Mouse (Mus musculus): ENCODE results near the gene Disp1. TPM values are rescaled to one million over a fixed set of nuclear protein-coding genes. Genes with fewer than 3 reads are reported as not detected.

The Disp1 gene
- 8.1 and 10.0 TPM in 2 replicates for polyA plus RNA-seq (2015; fragmentation: Nextera tagmentation; extraction: Ambion mirVana)

DNA sequence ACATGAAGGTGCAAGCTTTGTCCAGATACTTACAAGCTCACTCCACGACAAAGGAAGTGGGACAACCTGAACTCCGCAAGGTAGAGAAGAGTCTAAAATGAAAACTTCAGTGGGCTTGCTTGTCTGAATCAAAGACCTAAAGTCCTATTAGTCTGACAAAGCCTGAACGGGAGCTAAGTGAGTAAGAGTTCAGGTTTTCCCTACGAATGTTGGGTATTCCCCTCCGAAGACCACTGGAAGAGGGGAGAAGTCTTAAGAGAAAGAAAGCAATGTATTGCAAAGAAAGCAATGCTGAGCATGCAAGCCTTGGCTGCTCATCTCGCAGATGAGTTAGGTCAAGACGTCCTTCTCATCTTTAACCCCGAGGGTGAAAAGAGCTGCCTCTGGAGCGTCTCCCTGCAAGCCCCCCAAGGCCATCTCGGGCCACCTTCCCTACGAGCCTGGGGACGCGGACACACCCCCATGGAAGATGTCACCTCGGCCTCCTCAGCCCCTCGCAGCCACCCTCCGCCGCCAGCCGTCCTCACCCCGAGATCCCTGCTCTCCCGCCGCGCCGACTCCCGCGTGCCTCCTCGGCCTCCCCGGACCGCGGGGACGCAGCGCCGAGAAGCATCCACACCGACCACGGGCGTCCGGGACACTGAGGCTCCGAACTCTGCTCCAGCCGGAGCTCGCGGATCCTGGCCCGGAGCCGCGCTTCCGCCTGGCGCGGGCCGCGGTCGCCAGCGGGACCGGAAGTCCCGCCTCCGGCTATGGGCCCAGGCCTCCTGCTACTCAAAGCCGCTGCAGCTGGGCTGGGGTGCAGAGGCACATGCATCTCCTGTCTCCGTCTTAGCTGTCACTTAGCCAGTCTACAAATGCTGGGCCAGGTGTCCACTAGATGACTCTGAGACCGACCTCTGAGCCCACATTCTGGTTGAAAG, at the start of gene Disp1:
Disp1 (minus strand) TSS at position 727 of the 923 bp plus-strand sequence.
- H3K4me3 ChIP-seq, result peak within 1 kb of the TSS; percentile 70
- H3K9me3 ChIP-seq, result no peaks in the 10 kb centered on the region
- no peaks in the 10 kb centered on the region for H3K36me3 ChIP-seq
- no peaks in the 10 kb centered on the region for H3K27me3 ChIP-seq
- ATAC-seq (ENCODE audit: low read depth), result peak; percentile 88
- H3K27ac ChIP-seq (replicated peaks), result peak within 1 kb of the TSS; percentile 63; the same call in 1 of the 2 replicates
- H3K9ac ChIP-seq, result peak within 1 kb of the TSS; percentile 89
- peaks cover 19% of the 10 kb centered on the region for H3K4me1 ChIP-seq (replicated peaks)
- 3% methylated on average over 56 of the region's 56 CpGs for WGBS
- H3K4me2 ChIP-seq, result peak within 1 kb of the TSS; percentile 75

- Histone ChIP-seq H3K4me2 (no peak overlapping the region), H3K27me3 (no peaks in the 10 kb centered on the region), H3K9me3 (no peaks in the 10 kb centered on the region), H3K4me3 (no peak overlapping the region), H3K9ac (no peak overlapping the region), H3K36me3 (no peaks in the 10 kb centered on the region), H3K4me1 (replicated peaks) (no peaks in the 10 kb centered on the region), H3K27ac (replicated peaks) (no peak overlapping the region)
- no peak for ATAC-seq (ENCODE audit: low read depth)
- WGBS, result 82% methylated on average over 6 of the region's 6 CpGs
Observed at GRCm38 (mm10) chr1:183267666-183268065, 46.3 kb upstream of the Disp1 start.

- Histone ChIP-seq H3K4me2 (no peak overlapping the region), H3K9me3 (no peaks in the 10 kb centered on the region), H3K27ac (replicated peaks) (no peak overlapping the region), H3K4me1 (replicated peaks) (no peaks in the 10 kb centered on the region), H3K4me3 (no peak overlapping the region), H3K9ac (no peak overlapping the region), H3K36me3 (no peaks in the 10 kb centered on the region), H3K27me3 (no peaks in the 10 kb centered on the region)
- WGBS, result 75% methylated on average over 14 of the region's 14 CpGs
- ATAC-seq (ENCODE audit: low read depth), result no peak
Observed at GRCm38 (mm10) chr1:183265921-183266467, 44.7 kb upstream of the Disp1 start.

GRCm38 (mm10) chr1:183264145-183265008, 43.1 kb upstream of the Disp1 start:
- Histone ChIP-seq H3K4me3 (no peak overlapping the region), H3K4me2 (no peak overlapping the region), H3K27me3 (no peaks in the 10 kb centered on the region), H3K9me3 (no peaks in the 10 kb centered on the region), H3K27ac (replicated peaks) (no peak overlapping the region), H3K36me3 (no peaks in the 10 kb centered on the region), H3K9ac (no peak overlapping the region), H3K4me1 (replicated peaks) (no peaks in the 10 kb centered on the region)
- WGBS, result 82% methylated on average over 13 of the region's 13 CpGs
- no peak for ATAC-seq (ENCODE audit: low read depth)

- H3K4me1 ChIP-seq (replicated peaks), result peaks cover 16% of the 10 kb centered on the region
- no peaks in the 10 kb centered on the region for H3K9me3 ChIP-seq
- no peak for ATAC-seq (ENCODE audit: low read depth)
- 33% methylated on average over 10 of the region's 10 CpGs for WGBS
- no peak overlapping the region for H3K4me3 ChIP-seq
- H3K9ac ChIP-seq, result 0 out of 2 replicates have a peak overlapping the region, but pooled peaks have one; percentile 8
- H3K36me3 ChIP-seq, result no peaks in the 10 kb centered on the region
- H3K27ac ChIP-seq (replicated peaks), result 0 out of 2 replicates have a peak overlapping the region, but pooled peaks have one; percentile 46
- no peak overlapping the region for H3K4me2 ChIP-seq
- H3K27me3 ChIP-seq, result no peaks in the 10 kb centered on the region
Observed at GRCm38 (mm10) chr1:183252574-183252973, 31.3 kb upstream of the Disp1 start.

- Histone ChIP-seq H3K4me1 (replicated peaks) (peaks cover 16% of the 10 kb centered on the region), H3K4me3 (no peak overlapping the region), H3K9ac (no peak overlapping the region), H3K9me3 (no peaks in the 10 kb centered on the region), H3K36me3 (no peaks in the 10 kb centered on the region), H3K27ac (replicated peaks) (no peak overlapping the region), H3K27me3 (no peaks in the 10 kb centered on the region), H3K4me2 (no peak overlapping the region)
- WGBS, result 89% methylated on average over 2 of the region's 2 CpGs
- ATAC-seq (ENCODE audit: low read depth), result no peak
Observed at GRCm38 (mm10) chr1:183251818-183252217, 30.5 kb upstream of the Disp1 start.

DNA sequence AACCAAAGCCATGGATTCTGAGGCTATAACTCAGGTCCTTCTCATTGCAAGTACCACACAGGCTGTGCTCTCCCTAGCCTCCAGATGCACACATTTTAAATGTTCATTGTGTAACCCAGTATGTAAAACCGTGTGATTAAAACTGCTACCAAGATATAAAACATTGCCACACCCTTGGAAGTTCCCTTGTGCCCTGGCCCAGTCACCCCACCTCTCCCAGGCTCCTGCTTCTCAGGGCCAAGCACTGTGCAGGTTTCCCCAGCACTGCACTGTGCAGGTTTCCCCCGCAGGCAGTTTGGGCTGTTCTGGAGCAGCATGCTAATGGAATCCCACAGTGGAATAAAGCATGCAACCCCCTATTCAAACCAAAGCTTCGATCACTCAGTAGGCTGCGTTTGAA, 29.3 kb upstream of the Disp1 start:
- Histone ChIP-seq H3K27me3 (no peaks in the 10 kb centered on the region), H3K36me3 (no peaks in the 10 kb centered on the region), H3K4me2 (no peak overlapping the region), H3K27ac (replicated peaks) (no peak overlapping the region), H3K4me1 (replicated peaks) (peaks cover 16% of the 10 kb centered on the region), H3K9me3 (no peaks in the 10 kb centered on the region), H3K4me3 (no peak overlapping the region), H3K9ac (no peak overlapping the region)
- ATAC-seq (ENCODE audit: low read depth), result no peak
- 62% methylated on average over 4 of the region's 4 CpGs for WGBS

DNA sequence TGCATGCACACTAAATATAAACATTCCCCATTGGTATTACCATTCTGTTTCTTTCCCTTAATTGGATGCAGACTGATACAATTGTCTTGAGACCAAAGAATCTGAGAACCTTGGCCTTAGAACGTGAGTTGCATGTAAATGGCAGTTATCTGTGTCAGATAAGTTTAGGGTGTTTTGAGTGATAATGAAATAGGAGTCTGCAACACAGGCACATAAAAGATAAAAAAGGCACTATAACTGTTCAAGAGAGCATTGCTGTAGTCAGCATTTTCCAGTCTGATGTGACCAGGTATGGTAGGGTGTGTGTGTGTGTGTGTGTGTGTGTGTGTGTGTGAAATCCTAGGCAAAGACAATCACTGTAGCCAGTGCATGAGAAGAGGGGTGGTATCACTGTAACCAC, 26.8 kb upstream of the Disp1 start:
- WGBS, result 51% methylated on average over 1 of the region's 1 CpGs
- no peak for ATAC-seq (ENCODE audit: low read depth)

GRCm38 (mm10) chr1:183243293-183243692, 22.0 kb upstream of the Disp1 start:
- no peak for ATAC-seq (ENCODE audit: low read depth)
- no peak overlapping the region for H3K9ac ChIP-seq
- WGBS, result 72% methylated on average over 7 of the region's 7 CpGs
- H3K27ac ChIP-seq (replicated peaks), result no peak overlapping the region
- H3K4me3 ChIP-seq, result no peak overlapping the region
- no peak overlapping the region for H3K4me2 ChIP-seq
- H3K4me1 ChIP-seq (replicated peaks), result no peaks in the 10 kb centered on the region; the same call in 1 of the 2 replicates
- no peaks in the 10 kb centered on the region for H3K27me3 ChIP-seq
- H3K9me3 ChIP-seq, result peaks cover 5% of the 10 kb centered on the region; the same call in 1 of the 2 replicates
- no peaks in the 10 kb centered on the region for H3K36me3 ChIP-seq

More for the DNA sequence above, 26.8 kb upstream of the Disp1 start:
- Histone ChIP-seq H3K9ac (no peak overlapping the region), H3K27ac (replicated peaks) (no peak overlapping the region), H3K4me1 (replicated peaks) (peaks cover 15% of the 10 kb centered on the region), H3K4me3 (no peak overlapping the region), H3K27me3 (no peaks in the 10 kb centered on the region), H3K4me2 (no peak overlapping the region), H3K36me3 (no peaks in the 10 kb centered on the region), H3K9me3 (peaks cover 5% of the 10 kb centered on the region; the same call in 1 of the 2 replicates)

DNA sequence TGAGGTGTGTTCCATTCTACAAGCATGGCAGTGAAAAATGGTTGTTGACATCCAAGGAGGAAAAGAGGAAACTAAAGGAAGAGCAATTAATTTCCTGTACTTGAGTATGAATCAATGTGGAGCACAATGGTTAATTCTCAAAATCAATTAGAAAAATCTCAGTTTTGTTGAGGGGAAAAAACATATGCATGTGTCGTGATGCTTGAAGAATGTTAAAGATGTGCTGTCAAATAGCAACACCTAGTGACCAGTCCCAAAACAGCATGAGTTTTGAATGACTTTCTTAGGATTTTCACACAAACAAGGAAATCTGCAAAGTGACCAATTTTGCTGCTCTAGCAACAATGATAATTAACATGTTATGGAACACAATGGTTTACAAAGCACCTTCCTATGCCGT, 16.6 kb upstream of the Disp1 start:
- no peak for ATAC-seq (ENCODE audit: low read depth)
- Histone ChIP-seq H3K9ac (no peak overlapping the region), H3K4me3 (no peak overlapping the region), H3K36me3 (no peaks in the 10 kb centered on the region), H3K4me1 (replicated peaks) (no peaks in the 10 kb centered on the region; the same call in 1 of the 2 replicates), H3K4me2 (no peak overlapping the region), H3K27ac (replicated peaks) (no peak overlapping the region), H3K9me3 (no peaks in the 10 kb centered on the region), H3K27me3 (no peaks in the 10 kb centered on the region)
- 29% methylated on average over 2 of the region's 2 CpGs for WGBS

- no peak for ATAC-seq (ENCODE audit: low read depth)
- H3K4me2 ChIP-seq, result no peak overlapping the region
- H3K9ac ChIP-seq, result no peak overlapping the region
- no peaks in the 10 kb centered on the region; the same call in 1 of the 2 replicates for H3K4me1 ChIP-seq (replicated peaks)
- no peaks in the 10 kb centered on the region for H3K27me3 ChIP-seq
- H3K27ac ChIP-seq (replicated peaks), result no peak overlapping the region
- H3K36me3 ChIP-seq, result no peaks in the 10 kb centered on the region
- H3K9me3 ChIP-seq, result no peaks in the 10 kb centered on the region
- H3K4me3 ChIP-seq, result no peak overlapping the region
- WGBS, result 94% methylated on average over 5 of the region's 5 CpGs
Observed at GRCm38 (mm10) chr1:183236460-183236859, 15.1 kb upstream of the Disp1 start.
